Mouse (Mus musculus): ENCODE data around the gene Rps6ka4.

GRCm38 (mm10) chr19:6857391-6858005 lies 17.1 kb upstream of the Rps6ka4 start:
- TF ChIP-seq TAL1 (IDR thresholded peaks at IDR 0.05; ENCODE audit: low read length) (no peak), GATA1 (IDR thresholded peaks at IDR 0.05; ENCODE audit: low read length) (no peak)
